ENCODE assay signal across 8 mouse cellular contexts in the genomic region with DNA sequence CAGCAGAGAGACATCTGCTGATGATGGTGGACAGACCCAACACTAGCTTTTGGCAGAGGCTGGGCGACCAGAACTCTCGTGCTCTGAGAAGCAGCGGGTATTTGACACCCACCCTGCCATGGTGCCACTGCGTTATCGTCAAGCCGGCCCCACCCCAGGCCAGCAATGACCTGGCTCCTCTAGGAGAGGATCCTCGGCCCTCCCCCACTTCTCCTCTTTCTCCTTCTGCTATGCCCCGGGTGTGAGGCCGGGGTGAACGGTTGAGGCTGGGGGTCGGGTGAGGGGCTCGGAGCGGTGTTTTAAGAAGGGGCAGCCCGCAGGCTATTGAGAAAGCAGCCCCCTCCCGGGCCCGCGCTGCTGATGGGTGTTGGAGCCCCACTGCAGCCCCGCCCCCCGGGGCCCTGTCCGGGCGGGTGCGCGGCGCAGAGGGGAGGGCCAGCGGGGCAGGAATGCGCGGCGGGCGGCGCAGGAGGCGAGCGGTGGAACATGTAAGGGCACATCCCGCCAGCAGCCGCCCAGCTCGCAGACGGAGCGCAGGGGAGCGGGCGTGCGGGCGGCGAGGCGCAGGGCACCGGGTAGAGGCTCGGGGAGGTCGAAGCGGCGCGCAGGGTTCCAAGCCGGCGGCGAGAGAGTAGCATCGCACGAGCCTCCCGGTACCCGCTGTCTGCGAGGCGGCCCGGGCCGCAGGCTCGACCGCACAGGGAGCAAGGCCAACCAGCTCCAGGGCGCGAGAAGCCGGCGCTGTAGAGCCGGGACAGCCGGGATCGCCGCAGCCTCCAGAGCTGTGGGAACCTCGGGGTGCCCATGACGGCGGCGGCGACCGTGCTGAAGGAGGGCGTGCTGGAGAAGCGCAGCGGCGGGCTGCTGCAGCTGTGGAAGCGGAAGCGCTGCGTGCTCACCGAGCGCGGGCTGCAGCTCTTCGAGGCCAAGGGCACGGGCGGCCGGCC. TPM values are rescaled to one million over a fixed set of nuclear protein-coding genes. Genes with fewer than 3 reads are reported as not detected.
DNase-seq lines count a peak whose midpoint lies in the region; ATAC-seq and TF ChIP-seq lines count a peak whose summit lies in the region.

A gene (plus strand): TSS at position 475 of the 947 bp plus-strand sequence.

- H3K4me1 ChIP-seq in ES-E14 (ENCODE audit: control insufficient read depth in 2 of 2, insufficient read depth in 2 of 2, low read length in 2 of 2, poor library complexity in 1 of 2) = peaks cover 5 to 15% of the 10 kb centered on the region in 2 experiments; a peak in 3 of 4 replicates

- in situ Hi-C loops in ES-E14 (cut with MboI; ENCODE audit: low sequenced_read_pairs in 2 of 2, unreplicated experiment in 2 of 2) = no loop called here

- H3K4me3 ChIP-seq in ES-E14 (ENCODE audit: insufficient read depth in 1 of 2, low read depth in 1 of 2, low read length in 2 of 2, poor library complexity in 1 of 2, severe bottlenecking in 1 of 2) = peak within 1 kb of the TSS; percentile 82 to 98

- peak; percentile 53 to 65 for ATAC-seq in hematopoietic stem cell, adult 5-6 weeks (replicated peaks in 1 of 2; ENCODE audit: insufficient read depth in 1 of 2, low FRiP score in 2 of 2, low TSS enrichment in 1 of 2, low read depth in 1 of 2, poor library complexity in 2 of 2, severe bottlenecking in 2 of 2)

- DNase-seq in ES-E14 (ENCODE audit: low read depth, low spot score) = no peak
- DNase-seq in c-Kit-negative CD71-positive TER-119-positive erythroid progenitor cells, embryonic 14.5 days (ENCODE audit: low read depth, low spot score) = peak; percentile 61
- DNase-seq in forelimb bud, embryonic 11.5 days (ENCODE audit: low read depth, low spot score) = peak; percentile 52
- peak; percentile 64 for DNase-seq in layer of hippocampus, adult 9-11 months
- peak; percentile 90 for DNase-seq in lung, postnatal 10 days
- DNase-seq in retina, postnatal 1 day = peak; percentile 84
- peak; percentile 51 for DNase-seq in urinary bladder, postnatal 10 days (ENCODE audit: low spot score)

- peaks cover 18% of the 10 kb centered on the region for H3K36me3 ChIP-seq in ES-E14 (ENCODE audit: control insufficient read depth, insufficient read depth, low read length, poor library complexity, severe bottlenecking)

- peak within 1 kb of the TSS; percentile 93 for H3K9ac ChIP-seq in ES-E14 (ENCODE audit: insufficient read depth, low read depth, low read length, poor library complexity, severe bottlenecking)

- no peaks in the 10 kb centered on the region for H3K9me3 ChIP-seq in ES-E14 (ENCODE audit: control insufficient read depth, insufficient read depth, low read depth, low read length)

- peak within 1 kb of the TSS; percentile 50 for H3K27ac ChIP-seq in ES-E14 (ENCODE audit: insufficient read depth, low read depth, low read length, poor library complexity, severe bottlenecking)

TF ChIP-seq in ES-E14, 5 proteins besides CTCF, POLR2A, EP300 and RAD21:
- no peak for TF ChIP-seq MAFK (IDR thresholded peaks at IDR 0.05; ENCODE audit: insufficient read depth, low read depth, low read length)
- TF ChIP-seq HCFC1 (IDR thresholded peaks at IDR 0.05; ENCODE audit: borderline replicate concordance, insufficient read depth, low read length) = 0 out of 2 replicates have a peak, but pooled peaks have one; percentile 42

RNA-seq across cellular contexts. Expression of the gene that starts here (rescaled TPM):
- 51.1 and 70.7 TPM in 2 replicates for total RNA-seq in ES-E14 (2012; rRNA removed)
- total RNA-seq in hematopoietic stem cell, adult 5-6 weeks (2017) = 2.6 TPM in 1 of 2 replicates, not detected in the other

Comparison
In these comparisons a context has a peak if more than half of its experiments do, and no peak if none do; other contexts are left out.
1. RNA of the gene that starts here (total RNA-seq): 51.1 to 70.7 TPM in ES-E14; 2.6 TPM in hematopoietic stem cell, adult 5-6 weeks; every median in the first group is over 10 times any median in the second.